Mouse (Mus musculus) G1E (cell line): ENCODE results near the gene Btbd2. TPM values are rescaled to one million over a fixed set of nuclear protein-coding genes. Genes with fewer than 3 reads are reported as not detected.

ENCODE experiments used
- ATAC-seq: 2 replicates; pipeline ENCODE4 v1.8.0; 2016; ENCODE audit warnings: mild to moderate bottlenecking; ENCODE audit not compliant: insufficient number of reproducible peaks, poor library complexity, low FRiP score, severe bottlenecking; ENCODE audit errors: extremely low read depth
- DNase-seq: peaks from one replicate; pipeline ENCODE4 v3.0.0; 2012; ENCODE audit warnings: low spot score
- H3K27me3 ChIP-seq: 2 replicates; pipeline ENCODE4 v1.6.1; 2012; ENCODE audit warnings: mild to moderate bottlenecking, low read length, inconsistent platforms; ENCODE audit not compliant: insufficient read depth
- H3K36me3 ChIP-seq: replicated peaks from 2 replicates; pipeline ENCODE3; 2012; ENCODE audit warnings: mild to moderate bottlenecking, inconsistent platforms
- H3K4me1 ChIP-seq: 2 replicates; pipeline ENCODE4 v1.6.1; 2012; ENCODE audit warnings: low read depth, low read length, inconsistent platforms, mixed read lengths; ENCODE audit not compliant: insufficient read depth
- H3K4me3 ChIP-seq: 2 replicates; pipeline ENCODE4 v1.5.1; 2012; ENCODE audit warnings: low read depth, mild to moderate bottlenecking, inconsistent platforms, low read length, moderate library complexity, mixed read lengths
- H3K9me3 ChIP-seq: replicated peaks from 2 replicates; pipeline ENCODE4 v1.6.1; 2012; ENCODE audit warnings: inconsistent platforms
- CTCF ChIP-seq: IDR thresholded peaks from 2 replicates; pipeline ENCODE4 v1.5.1; 2012; ENCODE audit warnings: low read depth, low read length, inconsistent platforms, mixed read lengths
- GATA1 ChIP-seq: IDR thresholded peaks from 2 replicates; pipeline ENCODE4 v1.6.1; 2012; ENCODE audit warnings: borderline replicate concordance, low read length, inconsistent platforms, mixed read lengths
- GATA2 ChIP-seq: IDR thresholded peaks from 2 replicates; pipeline ENCODE4 v1.6.1; 2012; ENCODE audit warnings: low read depth, low read length, inconsistent platforms, borderline replicate concordance
- POLR2AphosphoS5 ChIP-seq: IDR thresholded peaks from 2 replicates; pipeline ENCODE4 v1.6.1; 2012; ENCODE audit warnings: low read depth, low read length, inconsistent platforms; ENCODE audit not compliant: insufficient replicate concordance
- TAL1 ChIP-seq: conservative IDR thresholded peaks from 2 replicates; pipeline ENCODE4 v1.6.1; 2012; ENCODE audit warnings: low read depth, low read length, inconsistent platforms, mixed read lengths
- polyA plus RNA-seq: library from polyadenylated mRNA; stranded (reverse); fragments of >175 nt; gene quantifications from 2 replicates; pipeline ENCODE4 v1.2.3, GENCODE M21; 2012
- total RNA-seq, 2 experiments: library from RNA; stranded (forward) in 1 of 2; stranded (reverse) in 1 of 2; fragments of 200-1000 nt in 1 of 2; fragments of >200 nt in 1 of 2; fragmentation: Nextera tagmentation in 1 of 2; gene quantifications; 2 replicates each; pipeline ENCODE4 v1.2.3; 2014 to 2017

Gene Btbd2
- total and polyA plus RNA-seq, 3 experiments: 19.2 to 102 (median 19.7) TPM

DNA sequence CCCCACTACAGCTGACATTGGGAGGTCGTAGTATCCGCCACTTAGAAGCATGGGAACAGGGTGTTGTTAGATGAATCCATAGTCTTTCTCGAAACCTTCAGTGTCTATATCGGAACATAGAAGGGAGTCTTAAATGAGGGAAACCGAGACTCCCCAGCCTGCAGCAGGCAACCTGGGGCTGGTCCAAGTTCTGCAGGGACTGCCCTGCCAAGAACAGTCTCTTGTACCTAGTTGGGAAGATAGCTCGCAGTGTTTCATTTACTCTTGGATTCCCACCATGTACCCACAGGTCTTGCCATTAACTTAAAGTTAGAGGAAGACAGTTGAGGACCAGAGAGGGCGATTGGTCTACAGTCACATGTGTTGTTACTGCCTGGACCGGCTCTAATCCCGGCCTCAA is 36.5 kb downstream of the Btbd2 start:
- Histone ChIP-seq H3K4me3 (no peak overlapping the region; the same call in 1 of the 2 replicates), H3K27me3 (no peaks in the 10 kb centered on the region), H3K4me1 (peaks cover 44% of the 10 kb centered on the region), H3K36me3 (peaks cover 58% of the 10 kb centered on the region), H3K9me3 (no peaks in the 10 kb centered on the region)
- ATAC-seq (no peak), DNase-seq (no peak)
- TF ChIP-seq TAL1 (no peak), CTCF (no peak), POLR2AphosphoS5 (no peak), GATA2 (no peak), GATA1 (no peak)

DNA sequence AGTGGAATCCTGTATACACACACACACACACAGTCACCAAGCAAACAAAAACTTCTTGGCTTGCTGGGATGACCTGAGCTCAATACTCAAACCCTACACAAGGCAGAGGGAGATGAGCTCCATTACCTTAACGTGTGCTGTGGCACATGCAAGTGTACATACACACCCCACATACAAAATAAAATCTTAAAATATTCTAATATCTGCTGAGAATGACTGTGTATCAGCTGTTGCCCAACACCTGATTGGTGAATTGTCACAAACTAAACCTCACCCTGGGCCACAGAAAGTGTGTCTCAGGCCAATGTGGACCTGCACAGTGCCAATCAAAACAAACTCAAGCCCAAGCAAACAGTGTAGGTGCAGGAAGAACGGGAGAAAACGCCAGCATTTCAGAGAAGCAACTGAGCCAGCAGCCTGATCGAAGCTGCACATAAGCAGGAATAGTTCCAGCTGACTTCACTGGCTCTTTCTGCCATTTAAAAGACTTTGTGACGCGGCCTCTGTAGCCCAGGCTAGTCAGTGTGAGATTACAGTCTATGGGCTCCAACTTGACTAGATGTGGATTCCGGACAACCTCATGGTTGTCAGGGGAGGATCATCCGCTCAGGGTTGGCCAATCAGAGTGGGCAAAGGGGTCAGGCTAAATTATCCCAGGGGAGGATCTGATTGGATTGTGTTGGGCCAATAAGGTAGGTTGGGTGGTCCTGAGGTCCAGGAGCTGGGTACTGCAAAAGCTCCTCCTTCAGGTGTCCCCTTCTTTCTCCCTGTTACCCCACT is 37.2 kb downstream of the Btbd2 start:
- no peak for TF ChIP-seq CTCF
- TF ChIP-seq GATA2: no peak
- no peak for TF ChIP-seq POLR2AphosphoS5
- no peak for TF ChIP-seq TAL1
- TF ChIP-seq GATA1: no peak
- DNase-seq (no peak), ATAC-seq (no peak)
- H3K27me3 ChIP-seq: no peaks in the 10 kb centered on the region
- no peak overlapping the region for H3K4me3 ChIP-seq
- peaks cover 58% of the 10 kb centered on the region for H3K36me3 ChIP-seq
- H3K4me1 ChIP-seq: peaks cover 37% of the 10 kb centered on the region
- H3K9me3 ChIP-seq: no peaks in the 10 kb centered on the region

DNA sequence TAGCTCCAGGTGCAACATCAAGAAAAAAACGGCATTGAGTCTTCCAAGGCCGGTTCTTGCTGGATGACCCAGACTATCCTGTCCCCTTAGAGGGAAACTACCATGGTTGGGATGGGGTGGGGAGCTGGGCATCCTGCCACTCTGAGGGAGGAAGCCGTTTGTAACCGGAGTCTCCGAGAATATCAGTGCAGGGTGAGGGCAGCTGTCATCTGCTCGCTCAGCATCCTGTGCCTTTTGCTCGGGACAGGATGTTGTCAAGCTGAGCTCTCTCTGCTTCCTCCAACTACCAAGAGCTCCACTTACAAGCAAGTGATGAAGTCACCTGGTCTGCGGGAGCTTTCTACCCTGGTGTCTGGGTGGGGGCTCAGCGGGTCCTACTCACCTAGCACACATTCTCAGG is 38.7 kb downstream of the Btbd2 start:
- H3K4me3 ChIP-seq: no peak overlapping the region
- no peak for ATAC-seq
- TF ChIP-seq CTCF (no peak), POLR2AphosphoS5 (no peak), TAL1 (no peak), GATA2 (no peak), GATA1 (no peak)
- peaks cover 26% of the 10 kb centered on the region for H3K4me1 ChIP-seq
- H3K27me3 ChIP-seq: no peaks in the 10 kb centered on the region
- no peaks in the 10 kb centered on the region for H3K9me3 ChIP-seq
- H3K36me3 ChIP-seq: peaks cover 60% of the 10 kb centered on the region
- no peak for DNase-seq

DNA sequence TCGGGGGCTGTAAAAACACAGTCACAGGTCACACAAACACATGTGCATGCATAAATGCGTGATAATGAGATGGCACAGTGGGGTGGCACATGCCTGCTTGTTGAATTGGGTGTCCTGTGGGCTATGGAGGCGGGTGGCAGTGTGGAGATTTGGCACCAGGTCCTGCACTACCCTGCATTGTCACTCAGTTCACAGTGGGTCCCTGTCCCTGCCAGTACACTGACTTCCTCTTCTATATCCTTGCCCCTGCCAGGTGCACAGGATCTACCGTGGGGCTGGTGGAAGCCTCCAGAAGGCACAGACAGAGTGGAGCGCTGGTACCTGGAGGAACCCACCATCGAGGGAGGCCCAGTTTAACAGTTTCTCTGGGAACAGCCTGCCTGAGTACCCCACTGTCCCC is 42.5 kb downstream of the Btbd2 start:
- Histone ChIP-seq H3K9me3 (no peaks in the 10 kb centered on the region), H3K36me3 (peaks cover 86% of the 10 kb centered on the region), H3K4me3 (no peak overlapping the region), H3K4me1 (peaks cover 20% of the 10 kb centered on the region), H3K27me3 (no peaks in the 10 kb centered on the region)
- TF ChIP-seq TAL1 (no peak), POLR2AphosphoS5 (no peak), GATA2 (no peak), CTCF (no peak), GATA1 (no peak)
- no peak for ATAC-seq
- no peak for DNase-seq

DNA sequence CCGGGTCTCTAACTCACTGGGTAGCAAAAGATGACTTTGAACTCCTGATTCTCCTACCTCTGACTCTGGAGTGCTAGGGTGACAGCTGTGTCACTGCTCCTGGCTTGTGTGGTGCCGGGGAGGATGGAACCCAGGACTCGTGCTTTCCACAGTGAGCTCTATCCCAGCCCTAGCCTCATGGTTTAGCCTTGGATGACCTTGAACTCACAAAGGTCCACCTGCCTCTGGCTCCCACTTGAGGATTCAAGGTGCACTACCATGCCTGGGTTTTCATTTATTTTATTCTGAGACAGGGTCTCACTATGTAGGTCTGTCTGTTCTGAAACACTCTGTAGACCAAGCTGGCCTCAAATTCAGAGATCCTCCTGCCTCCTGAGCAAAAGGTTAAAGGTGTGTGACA is 43.0 kb downstream of the Btbd2 start:
- Histone ChIP-seq H3K36me3 (peaks cover 91% of the 10 kb centered on the region), H3K9me3 (no peaks in the 10 kb centered on the region), H3K4me3 (no peak overlapping the region), H3K27me3 (no peaks in the 10 kb centered on the region), H3K4me1 (peaks cover 24% of the 10 kb centered on the region)
- DNase-seq (no peak), ATAC-seq (no peak)
- TF ChIP-seq GATA2: no peak
- TF ChIP-seq GATA1: no peak
- no peak for TF ChIP-seq CTCF
- TF ChIP-seq POLR2AphosphoS5: no peak
- no peak for TF ChIP-seq TAL1

DNA sequence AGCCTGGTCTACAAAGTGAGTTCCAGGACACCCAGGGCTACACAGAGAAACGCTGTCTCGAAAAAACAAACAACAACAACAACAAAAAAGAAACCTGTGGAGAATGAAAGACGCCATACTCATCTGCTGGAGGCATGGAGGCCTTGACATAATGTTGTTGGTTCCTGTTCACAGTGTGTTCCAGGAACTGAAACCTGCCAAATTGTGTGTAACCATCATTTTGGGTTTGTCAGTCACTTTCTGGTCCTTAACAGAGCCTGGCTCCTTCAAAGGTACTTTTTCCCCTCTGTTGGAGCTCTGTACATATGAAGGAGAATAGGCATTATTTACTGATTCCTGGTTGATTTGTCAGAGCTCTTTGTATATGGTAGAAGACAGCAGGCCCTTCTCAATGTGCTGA is 45.0 kb downstream of the Btbd2 start:
- peaks cover 98% of the 10 kb centered on the region for H3K36me3 ChIP-seq
- TF ChIP-seq POLR2AphosphoS5 (no peak), GATA1 (no peak), CTCF (no peak), TAL1 (no peak), GATA2 (no peak)

DNA sequence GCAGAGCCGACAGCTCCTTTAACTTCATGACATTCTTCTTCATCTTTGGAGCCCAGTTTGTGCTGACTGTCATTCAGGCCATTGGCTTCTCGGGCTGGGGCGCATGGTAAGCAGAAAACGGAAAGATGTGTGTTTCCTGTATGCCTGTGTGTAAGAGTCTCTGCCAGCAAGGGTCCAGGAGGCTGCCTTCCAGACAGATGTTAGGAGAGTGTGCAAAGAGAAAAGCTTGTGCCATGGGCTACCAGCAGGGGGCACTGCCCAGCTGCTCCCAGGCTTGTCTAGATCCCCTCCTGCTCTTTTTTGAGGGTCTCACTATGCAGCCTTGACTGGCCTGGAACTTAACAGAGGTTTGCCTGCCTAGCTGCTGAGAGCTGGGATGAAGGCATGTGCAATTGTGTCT is 45.8 kb downstream of the Btbd2 start:
- Histone ChIP-seq H3K27me3 (no peaks in the 10 kb centered on the region), H3K9me3 (no peaks in the 10 kb centered on the region), H3K4me1 (peaks cover 51% of the 10 kb centered on the region), H3K36me3 (peaks cover 99% of the 10 kb centered on the region), H3K4me3 (no peak overlapping the region)
- TF ChIP-seq TAL1 (no peak), CTCF (peak; percentile 98)
- DNase-seq (peak; percentile 35), ATAC-seq (no peak)

More for the DNA sequence above, 45.0 kb downstream of the Btbd2 start:
- H3K27me3 ChIP-seq: no peaks in the 10 kb centered on the region
- H3K4me1 ChIP-seq: peaks cover 42% of the 10 kb centered on the region
- H3K4me3 ChIP-seq: no peak overlapping the region
- ATAC-seq: no peak
- no peak for DNase-seq
- no peaks in the 10 kb centered on the region for H3K9me3 ChIP-seq
